Mouse (Mus musculus) midbrain, embryonic 11.5 days (tissue): ENCODE measurements around the gene Sash1. TPM values are rescaled to one million over a fixed set of nuclear protein-coding genes. Genes with fewer than 3 reads are reported as not detected.

ENCODE experiments used
- ATAC-seq: fragments of 200-750 bp; cut with Nextera tagmentation; 2 replicates; pipeline ENCODE4 v1.8.0; 2017; ENCODE audit warnings: moderate TSS enrichment, moderate library complexity; ENCODE audit not compliant: low FRiP score
- DNase-seq: peaks from one replicate; pipeline ENCODE4 v3.0.0; 2015; ENCODE audit warnings: low spot score; ENCODE audit errors: missing footprints
- H3K27ac ChIP-seq: fragments of 300-500 bp; sonication (generic); 2 replicates; pipeline ENCODE4 v1.5.1; 2014; ENCODE audit warnings: low read depth, low read length
- H3K27me3 ChIP-seq: fragments of 300-500 bp; sonication (generic); 2 replicates; pipeline ENCODE4 v1.6.1; 2014; ENCODE audit warnings: mild to moderate bottlenecking, low read length, moderate library complexity, mixed read lengths; ENCODE audit not compliant: control insufficient read depth, insufficient read depth
- H3K36me3 ChIP-seq: fragments of 300-500 bp; sonication (generic); 2 replicates; pipeline ENCODE4 v1.6.1; 2014; ENCODE audit warnings: mild to moderate bottlenecking, low read length, moderate library complexity, mixed read lengths; ENCODE audit not compliant: control insufficient read depth, insufficient read depth
- H3K4me1 ChIP-seq: fragments of 300-500 bp; sonication (generic); 2 replicates; pipeline ENCODE4 v1.6.1; 2014; ENCODE audit warnings: low read length; ENCODE audit not compliant: control insufficient read depth, insufficient read depth
- H3K4me2 ChIP-seq: fragments of 300-500 bp; sonication (generic); 2 replicates; pipeline ENCODE4 v1.6.1; 2014; ENCODE audit warnings: mild to moderate bottlenecking, moderate library complexity
- H3K4me3 ChIP-seq: fragments of 300-500 bp; sonication (generic); 2 replicates; pipeline ENCODE4 v1.5.1; 2014; ENCODE audit warnings: low read depth, low read length
- H3K9ac ChIP-seq: fragments of 300-500 bp; sonication (generic); 2 replicates; pipeline ENCODE4 v1.6.1; 2014; ENCODE audit warnings: low read length
- H3K9me3 ChIP-seq: fragments of 300-500 bp; sonication (generic); 2 replicates; pipeline ENCODE4 v1.6.1; 2016; ENCODE audit warnings: low read length; ENCODE audit not compliant: control insufficient read depth
- WGBS: fragments of 180-500 bp; shearing (Covaris S2); extraction: QIAGEN DNeasy Blood & Tissue Kit; methylation state at CpG from one replicate; pipeline ENCODE4 v1.1.7; 2014; 5-methylcytosine and 5-hydroxymethylcytosine counted together
- polyA plus RNA-seq: library from polyadenylated mRNA; unstranded; fragments of >200 nt; fragmentation: Nextera tagmentation; extraction: Ambion mirVana; gene quantifications from 2 replicates; pipeline ENCODE4 v1.2.1, GENCODE M21; 2014

Gene Sash1
- polyA plus RNA-seq, 1 experiment from 2014 or later = 2.9 TPM

DNA sequence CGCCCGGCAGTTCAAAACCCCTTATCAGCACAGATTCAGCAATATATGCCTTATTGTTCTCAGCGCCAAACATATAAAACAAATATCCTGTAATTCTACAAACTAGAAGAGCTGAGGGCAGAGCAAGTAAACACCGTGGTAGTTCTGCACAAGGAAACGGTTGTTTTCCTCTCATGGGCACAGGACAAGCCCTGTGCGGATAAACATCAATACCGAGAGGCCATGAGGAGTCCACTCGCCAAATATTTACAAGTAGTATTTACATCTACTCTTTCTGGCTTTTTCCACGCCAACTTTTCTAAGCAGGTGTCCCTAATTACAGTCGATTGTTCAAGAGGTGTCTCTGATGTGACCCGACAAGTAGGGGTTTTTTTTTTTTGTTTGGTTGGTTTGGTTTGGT is 669 bp downstream of the Sash1 start:
- 1% methylated on average over 11 of the region's 11 CpGs for WGBS
- ATAC-seq (no peak), DNase-seq (peak; percentile 93)

DNA sequence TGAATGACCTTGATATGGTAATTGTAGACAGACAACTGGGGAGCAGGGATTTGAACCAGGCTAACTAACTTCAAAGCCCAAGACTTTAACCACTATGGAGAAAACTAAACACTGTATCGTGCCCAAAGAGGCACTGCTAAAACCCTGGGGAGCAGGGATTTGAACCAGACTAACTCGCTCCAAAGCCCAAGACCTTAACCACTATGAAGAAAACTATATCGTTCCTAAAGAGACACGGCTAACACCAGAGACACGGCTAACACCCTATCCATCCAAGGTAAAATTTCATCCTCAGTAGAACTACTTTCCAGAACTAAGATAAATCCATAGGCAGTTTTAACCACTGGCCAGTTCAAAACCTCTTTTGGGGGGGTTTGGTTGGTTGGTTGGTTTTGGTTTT is 1.3 kb downstream of the Sash1 start:
- DNase-seq (peak; percentile 87), ATAC-seq (no peak)
- H3K4me1 ChIP-seq = peaks cover 14% of the 10 kb centered on the region
- H3K4me2 ChIP-seq = peak overlapping the region; percentile 64
- no peaks in the 10 kb centered on the region for H3K9me3 ChIP-seq
- no peaks in the 10 kb centered on the region for H3K36me3 ChIP-seq
- no peak overlapping the region for H3K27ac ChIP-seq
- 39% methylated on average over 5 of the region's 5 CpGs for WGBS
- no peak overlapping the region; the same call in 1 of the 2 replicates for H3K4me3 ChIP-seq
- no peak overlapping the region for H3K9ac ChIP-seq
- H3K27me3 ChIP-seq = no peaks in the 10 kb centered on the region

More for the DNA sequence above, 669 bp downstream of the Sash1 start:
- H3K9ac ChIP-seq = peak overlapping the region; percentile 79
- no peak overlapping the region for H3K27ac ChIP-seq
- no peaks in the 10 kb centered on the region for H3K9me3 ChIP-seq
- peak overlapping the region; percentile 64 for H3K4me2 ChIP-seq
- peak overlapping the region; percentile 75 for H3K4me3 ChIP-seq
- peaks cover 14% of the 10 kb centered on the region for H3K4me1 ChIP-seq
- no peaks in the 10 kb centered on the region for H3K36me3 ChIP-seq
- no peaks in the 10 kb centered on the region for H3K27me3 ChIP-seq

DNA sequence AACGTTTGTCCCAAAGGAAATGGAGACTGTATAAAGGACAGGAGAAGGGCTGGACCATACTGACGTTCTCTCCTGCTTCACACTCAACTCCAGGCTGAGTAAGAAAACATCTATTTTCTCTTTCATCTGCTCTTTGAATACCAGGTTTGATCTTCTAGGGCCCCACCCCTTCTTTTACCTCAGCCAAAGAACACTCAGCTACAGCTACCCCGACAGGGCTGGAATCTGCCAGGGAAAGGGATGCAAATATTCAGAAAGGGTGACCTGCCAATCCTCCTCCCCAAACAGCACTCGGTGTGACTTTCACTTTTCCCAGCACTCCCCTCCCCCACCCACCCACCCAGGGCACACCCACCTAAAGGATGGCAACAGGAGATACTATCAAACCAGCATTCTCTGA is 2.2 kb downstream of the Sash1 start:
- Histone ChIP-seq H3K4me1 (peaks cover 14% of the 10 kb centered on the region), H3K4me3 (no peak overlapping the region), H3K9me3 (no peaks in the 10 kb centered on the region), H3K27ac (no peak overlapping the region), H3K27me3 (no peaks in the 10 kb centered on the region), H3K9ac (no peak overlapping the region), H3K4me2 (peak overlapping the region; percentile 15; the same call in 1 of the 2 replicates), H3K36me3 (no peaks in the 10 kb centered on the region)
- WGBS = 17% methylated on average over 4 of the region's 4 CpGs
- ATAC-seq (no peak), DNase-seq (no peak)

DNA sequence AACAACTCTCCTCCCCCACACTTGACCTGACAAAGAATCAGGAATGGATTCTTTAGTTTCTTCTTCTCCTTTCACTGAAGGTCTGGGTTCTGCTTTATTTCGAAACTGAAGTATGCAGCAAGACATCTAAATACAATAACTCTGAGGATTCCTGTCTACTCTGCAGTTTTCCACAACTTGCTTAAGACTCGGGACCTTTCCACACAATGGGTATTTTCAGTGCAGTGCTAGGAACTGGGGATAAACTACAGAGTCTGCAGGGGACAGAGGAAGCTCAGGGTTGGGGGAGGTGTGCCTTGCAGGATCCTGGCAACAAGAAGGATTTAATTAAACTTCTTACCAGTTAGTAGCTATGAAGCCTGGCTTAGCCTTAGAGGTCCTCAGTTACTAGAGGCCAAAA is 4.1 kb downstream of the Sash1 start:
- Histone ChIP-seq H3K9ac (no peak overlapping the region), H3K36me3 (no peaks in the 10 kb centered on the region), H3K27ac (no peak overlapping the region), H3K4me3 (no peak overlapping the region), H3K4me2 (no peak overlapping the region), H3K4me1 (peaks cover 9% of the 10 kb centered on the region), H3K9me3 (no peaks in the 10 kb centered on the region), H3K27me3 (no peaks in the 10 kb centered on the region)
- DNase-seq = no peak
- 12% methylated on average over 2 of the region's 2 CpGs for WGBS
- no peak for ATAC-seq

DNA sequence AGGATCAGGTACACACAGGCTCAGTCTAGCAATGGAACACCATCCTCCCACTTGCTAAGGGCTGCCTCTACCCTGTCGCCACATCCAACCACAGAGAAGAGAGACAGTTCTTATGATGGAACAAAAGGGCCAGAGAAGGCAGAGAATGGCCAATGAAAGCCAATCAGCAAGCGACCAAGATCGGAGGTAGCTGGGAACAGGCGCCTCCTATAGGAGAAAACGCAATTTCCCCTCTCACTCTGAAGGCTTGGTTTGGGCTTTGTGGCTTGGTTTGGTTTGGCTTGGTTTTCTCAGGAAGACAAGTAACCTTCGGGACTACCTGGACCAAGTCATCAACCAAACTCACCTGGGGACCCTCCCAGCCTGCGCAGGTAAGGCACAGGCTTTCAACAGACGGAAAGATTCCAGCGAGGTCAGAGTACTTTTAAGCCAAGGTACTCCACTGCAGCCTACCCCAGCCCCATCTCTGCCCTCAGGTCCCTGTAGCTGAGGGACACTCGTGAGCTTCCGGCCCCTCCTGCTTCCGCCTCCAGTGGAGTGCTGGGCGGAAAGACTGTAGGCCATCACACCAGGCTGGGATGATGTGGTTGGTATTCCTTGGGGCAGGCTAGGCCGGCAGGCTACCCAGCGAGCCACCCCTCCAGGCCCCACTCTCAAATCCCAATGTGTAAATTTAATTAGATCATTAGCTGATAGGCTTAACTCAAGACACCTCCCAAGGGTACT is 4.8 kb downstream of the Sash1 start:
- Histone ChIP-seq H3K4me1 (peaks cover 8% of the 10 kb centered on the region; the same call in 1 of the 2 replicates), H3K27me3 (no peaks in the 10 kb centered on the region), H3K36me3 (no peaks in the 10 kb centered on the region), H3K4me3 (no peak overlapping the region), H3K9ac (no peak overlapping the region), H3K27ac (no peak overlapping the region), H3K4me2 (no peak overlapping the region), H3K9me3 (no peaks in the 10 kb centered on the region)
- DNase-seq (no peak), ATAC-seq (no peak)
- whole genome bisulfite sequencing = 41% methylated on average over 15 of the region's 15 CpGs

DNA sequence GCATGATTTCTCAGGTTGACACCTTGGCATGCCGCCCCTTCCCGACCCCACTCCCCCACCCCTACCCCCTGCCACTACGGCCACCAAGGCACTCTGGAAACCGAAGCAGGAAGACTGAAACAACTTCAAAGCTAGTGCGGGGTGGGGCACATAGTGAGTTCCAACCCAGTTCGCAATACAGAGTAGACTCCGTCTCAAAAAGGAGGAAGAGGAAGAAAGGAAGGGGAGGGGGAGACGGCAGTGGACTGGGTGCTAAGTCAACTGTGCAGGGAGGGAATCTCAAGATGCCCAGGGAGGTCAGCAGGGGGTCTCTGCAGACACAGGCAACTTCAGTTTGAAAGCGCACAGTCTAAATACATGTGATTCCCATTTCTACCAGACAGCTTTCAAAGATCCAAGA is 7.0 kb downstream of the Sash1 start:
- no peak for ATAC-seq
- H3K27ac ChIP-seq = no peak overlapping the region
- H3K36me3 ChIP-seq = no peaks in the 10 kb centered on the region
- DNase-seq = no peak
- WGBS = 46% methylated on average over 9 of the region's 9 CpGs
- H3K9me3 ChIP-seq = no peaks in the 10 kb centered on the region
- peaks cover 6% of the 10 kb centered on the region; the same call in 1 of the 2 replicates for H3K4me1 ChIP-seq
- no peak overlapping the region for H3K4me3 ChIP-seq
- no peak overlapping the region for H3K4me2 ChIP-seq
- H3K9ac ChIP-seq = no peak overlapping the region
- H3K27me3 ChIP-seq = no peaks in the 10 kb centered on the region

DNA sequence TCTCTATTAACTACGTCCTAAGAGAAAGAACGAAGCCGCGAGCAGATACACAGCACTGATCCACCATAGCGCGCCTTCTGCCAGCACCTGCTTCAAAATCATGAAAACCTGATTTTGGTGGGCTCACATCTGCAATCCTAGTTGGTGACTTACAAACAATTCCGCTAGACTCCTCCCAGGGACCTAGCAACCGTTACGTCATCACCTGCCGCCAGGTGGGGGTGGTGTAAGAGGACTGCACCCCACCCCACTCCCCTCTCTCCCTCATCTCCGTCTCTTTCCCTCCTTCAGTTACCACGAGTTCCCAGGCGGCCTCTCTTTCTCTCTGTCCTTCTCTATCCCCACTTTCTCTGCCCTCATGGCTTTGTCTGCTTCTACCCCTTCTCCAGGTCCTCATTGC is 7.5 kb downstream of the Sash1 start:
- 79% methylated on average over 13 of the region's 13 CpGs for WGBS
- DNase-seq = no peak
- Histone ChIP-seq H3K36me3 (no peaks in the 10 kb centered on the region), H3K27me3 (no peaks in the 10 kb centered on the region), H3K27ac (no peak overlapping the region), H3K4me1 (peaks cover 2% of the 10 kb centered on the region; the same call in 1 of the 2 replicates), H3K9me3 (no peaks in the 10 kb centered on the region), H3K9ac (no peak overlapping the region), H3K4me3 (no peak overlapping the region), H3K4me2 (no peak overlapping the region)
- ATAC-seq = no peak

DNA sequence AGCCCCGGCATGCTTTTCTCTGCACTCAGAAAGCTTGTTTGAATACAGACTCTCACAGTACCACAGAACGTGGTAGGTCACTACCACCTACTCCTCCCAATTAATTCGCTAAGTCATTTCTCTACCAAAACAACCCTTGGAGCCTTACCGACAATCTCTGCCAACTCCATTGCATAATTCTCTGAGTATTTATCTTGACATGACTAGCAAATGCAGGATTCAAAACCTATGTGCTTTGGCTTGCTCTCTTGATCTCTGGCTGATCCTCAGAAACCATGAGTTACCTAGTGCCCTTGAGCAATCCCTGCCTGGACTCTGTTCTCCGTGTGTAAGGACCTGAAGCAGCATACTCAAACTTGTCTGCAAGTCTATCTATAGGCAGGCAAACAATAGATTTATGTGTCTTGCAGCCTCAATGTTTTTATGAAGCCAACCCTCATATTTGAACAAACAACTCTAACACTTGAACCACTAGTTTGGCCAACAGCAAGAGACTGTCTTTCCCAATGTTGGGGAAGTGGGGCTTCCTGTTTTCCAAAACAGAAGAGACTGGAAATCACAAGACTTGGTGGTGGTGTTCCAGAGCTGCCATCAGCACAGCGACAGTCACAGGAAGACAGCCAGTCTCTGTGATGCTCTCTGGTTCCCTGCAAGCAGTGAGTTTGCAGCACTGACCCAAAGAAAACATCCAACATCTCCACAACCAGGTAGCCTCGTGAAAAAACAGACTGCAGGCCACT is 12.1 kb downstream of the Sash1 start:
- WGBS = 88% methylated on average over 7 of the region's 7 CpGs
- Histone ChIP-seq H3K4me2 (no peak overlapping the region), H3K4me3 (no peak overlapping the region), H3K9ac (no peak overlapping the region), H3K9me3 (no peaks in the 10 kb centered on the region), H3K27me3 (no peaks in the 10 kb centered on the region), H3K36me3 (no peaks in the 10 kb centered on the region), H3K27ac (no peak overlapping the region), H3K4me1 (no peaks in the 10 kb centered on the region)
- no peak for DNase-seq
- no peak for ATAC-seq

DNA sequence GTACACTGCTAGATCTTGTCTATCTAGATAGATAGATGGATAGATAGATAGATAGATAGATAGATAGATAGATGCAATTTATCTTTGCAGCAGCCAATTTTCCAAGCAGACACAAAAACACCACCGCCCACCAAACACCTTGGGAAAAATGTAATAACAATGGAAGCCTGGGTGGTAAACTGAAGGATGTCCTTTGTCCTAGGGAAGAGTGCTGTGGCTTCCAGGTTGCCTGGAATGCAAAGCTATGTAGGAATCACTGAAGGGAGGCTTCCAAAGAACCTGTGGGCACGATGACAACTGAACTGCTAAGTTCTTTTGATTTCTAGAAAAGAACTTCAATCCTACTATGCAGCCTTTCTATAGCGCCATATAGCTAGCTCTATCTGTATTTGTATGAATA is 13.1 kb downstream of the Sash1 start:
- Histone ChIP-seq H3K4me3 (no peak overlapping the region), H3K36me3 (no peaks in the 10 kb centered on the region), H3K27ac (no peak overlapping the region), H3K4me2 (no peak overlapping the region), H3K9ac (no peak overlapping the region), H3K9me3 (no peaks in the 10 kb centered on the region), H3K27me3 (no peaks in the 10 kb centered on the region), H3K4me1 (no peaks in the 10 kb centered on the region)
- 90% methylated on average over 3 of the region's 3 CpGs for WGBS
- no peak for DNase-seq
- no peak for ATAC-seq
